In the genomic region with DNA sequence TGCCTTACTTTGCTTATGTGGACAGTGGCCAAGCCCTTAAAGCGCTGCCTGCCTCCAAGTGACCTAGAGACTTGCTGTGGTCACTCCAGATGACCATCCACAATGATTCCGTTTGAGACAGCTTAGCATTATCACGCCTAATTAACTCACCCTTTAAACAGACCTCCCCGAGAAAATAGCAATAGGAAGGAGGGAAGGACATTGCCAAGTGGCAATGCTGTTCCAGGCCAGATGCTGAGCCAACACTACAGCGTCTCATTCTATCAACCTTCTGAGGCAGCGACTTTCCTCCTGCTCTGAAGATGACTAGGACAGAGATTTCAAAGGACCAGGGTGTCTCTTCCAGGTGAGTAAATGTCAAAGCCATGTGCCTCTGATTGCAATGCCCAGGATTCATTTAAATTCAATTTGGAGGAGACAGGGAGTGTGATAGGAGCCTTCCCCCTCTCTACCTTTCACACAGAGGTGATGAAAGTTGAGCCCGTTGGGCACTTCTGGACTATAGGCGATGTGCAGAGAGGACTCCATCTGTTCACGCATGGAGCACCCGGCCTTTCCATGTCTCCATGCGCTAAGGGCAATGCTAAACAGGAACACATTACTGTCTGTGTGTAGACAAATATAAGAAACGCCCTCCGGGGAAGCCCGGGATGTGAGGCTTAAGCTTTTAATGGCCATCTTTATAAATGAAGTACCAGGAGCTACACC, we compare ENCODE assay signal across 15 mouse cellular contexts. TPM values are rescaled to one million over a fixed set of nuclear protein-coding genes. Genes with fewer than 3 reads are reported as not detected.
DNase-seq lines count a peak whose midpoint lies in the region; ATAC-seq lines count a peak whose summit lies in the region.
"Had no signal": no experiment of that assay in that cellular context is flagged by ENCODE, and none has a peak within 500 bp of the region (broad histone marks: within the 10 kb centered on the region; RNA-seq: fewer than 3 reads in every experiment).

No protein-coding gene starts in this region.

- 75% methylated on average over 14 of the region's 14 CpGs for WGBS in midbrain, embryonic 11.5 days
- WGBS in midbrain, embryonic 10.5 days: 79% methylated on average over 14 of the region's 14 CpGs
- 55% methylated on average over 14 of the region's 14 CpGs for WGBS in hindbrain, embryonic 12.5 days
- 35% methylated on average over 14 of the region's 14 CpGs for WGBS in midbrain, embryonic 15.5 days

- no peak overlapping the region for H3K4me3 ChIP-seq in midbrain, embryonic 11.5 days (ENCODE audit: low read depth, low read length)
- no peak overlapping the region for H3K4me3 ChIP-seq in midbrain, embryonic 10.5 days
- H3K4me3 ChIP-seq in hindbrain, embryonic 12.5 days: no peak overlapping the region
- H3K4me3 ChIP-seq in midbrain, embryonic 15.5 days: no peak overlapping the region
- H3K4me3 ChIP-seq: kidney, embryonic 15.5 days had no signal

- no peaks in the 10 kb centered on the region for H3K9me3 ChIP-seq in midbrain, embryonic 11.5 days (ENCODE audit: control insufficient read depth, low read length)
- H3K9me3 ChIP-seq in midbrain, embryonic 10.5 days (replicated peaks): no peaks in the 10 kb centered on the region
- no peaks in the 10 kb centered on the region for H3K9me3 ChIP-seq in hindbrain, embryonic 12.5 days (replicated peaks)
- H3K9me3 ChIP-seq in midbrain, embryonic 15.5 days: no peaks in the 10 kb centered on the region
- H3K9me3 ChIP-seq: G1E; kidney, embryonic 15.5 days had no signal

- no peaks in the 10 kb centered on the region for H3K36me3 ChIP-seq in midbrain, embryonic 11.5 days (ENCODE audit: control insufficient read depth, insufficient read depth, low read length)
- no peaks in the 10 kb centered on the region for H3K36me3 ChIP-seq in midbrain, embryonic 10.5 days
- no peaks in the 10 kb centered on the region for H3K36me3 ChIP-seq in hindbrain, embryonic 12.5 days
- no peaks in the 10 kb centered on the region for H3K36me3 ChIP-seq in midbrain, embryonic 15.5 days (replicated peaks)
- H3K36me3 ChIP-seq: G1E; kidney, embryonic 15.5 days had no signal

- H3K27me3 ChIP-seq in midbrain, embryonic 11.5 days (ENCODE audit: control insufficient read depth, insufficient read depth, low read length): no peaks in the 10 kb centered on the region
- no peaks in the 10 kb centered on the region for H3K27me3 ChIP-seq in midbrain, embryonic 10.5 days (ENCODE audit: low read depth, poor library complexity, severe bottlenecking)
- no peaks in the 10 kb centered on the region for H3K27me3 ChIP-seq in hindbrain, embryonic 12.5 days
- no peaks in the 10 kb centered on the region for H3K27me3 ChIP-seq in midbrain, embryonic 15.5 days (replicated peaks)
- H3K27me3 ChIP-seq: kidney, embryonic 15.5 days had no signal

- no peak overlapping the region for H3K9ac ChIP-seq in midbrain, embryonic 11.5 days (ENCODE audit: low read length)
- H3K9ac ChIP-seq in hindbrain, embryonic 12.5 days: no peak overlapping the region
- no peak overlapping the region for H3K9ac ChIP-seq in midbrain, embryonic 15.5 days
- H3K9ac ChIP-seq: kidney, embryonic 15.5 days had no signal

- no peak overlapping the region for H3K4me2 ChIP-seq in midbrain, embryonic 11.5 days
- H3K4me2 ChIP-seq in hindbrain, embryonic 12.5 days (replicated peaks): 0 out of 2 replicates have a peak overlapping the region, but pooled peaks have one; percentile 1
- H3K4me2 ChIP-seq in midbrain, embryonic 15.5 days: peak overlapping the region; percentile 3
- H3K4me2 ChIP-seq: kidney, embryonic 15.5 days had no signal

- no peak for DNase-seq in midbrain, embryonic 11.5 days (ENCODE audit: low spot score, missing footprints)
- DNase-seq in midbrain, embryonic 10.5 days (ENCODE audit: low spot score): no peak
- no peak for DNase-seq in kidney, adult 9 months
- no peak for DNase-seq in thymus, postnatal 14 days
- no peak for DNase-seq in urinary bladder, postnatal 36 days (ENCODE audit: low spot score in 2 of 2)
- DNase-seq: adrenal gland, postnatal 25 days; cerebellum, adult 9-10 months; embryo, embryonic 11 days; liver; lung, adult 2 months had no signal

- H3K4me1 ChIP-seq in midbrain, embryonic 11.5 days (ENCODE audit: control insufficient read depth, insufficient read depth, low read length): no peaks in the 10 kb centered on the region
- H3K4me1 ChIP-seq in midbrain, embryonic 10.5 days: peaks cover 13% of the 10 kb centered on the region
- H3K4me1 ChIP-seq in hindbrain, embryonic 12.5 days: peaks cover 9% of the 10 kb centered on the region
- peaks cover 19% of the 10 kb centered on the region for H3K4me1 ChIP-seq in midbrain, embryonic 15.5 days
- H3K4me1 ChIP-seq: kidney, embryonic 15.5 days had no signal

- no peak overlapping the region for H3K27ac ChIP-seq in midbrain, embryonic 11.5 days (ENCODE audit: low read depth, low read length)
- no peak overlapping the region for H3K27ac ChIP-seq in midbrain, embryonic 10.5 days (replicated peaks)
- H3K27ac ChIP-seq in hindbrain, embryonic 12.5 days: peak overlapping the region; percentile 64
- peak overlapping the region; percentile 76 for H3K27ac ChIP-seq in midbrain, embryonic 15.5 days
- H3K27ac ChIP-seq: kidney, embryonic 15.5 days; macrophage had no signal

- ATAC-seq in midbrain, embryonic 11.5 days (ENCODE audit: low FRiP score): peak; percentile 54; the same call in 1 of the 2 replicates
- peak; percentile 77 for ATAC-seq in hindbrain, embryonic 12.5 days (ENCODE audit: low FRiP score)
- peak; percentile 69 for ATAC-seq in midbrain, embryonic 15.5 days (replicated peaks)

RNA-seq across cellular contexts. Expression of a gene that starts 56.8 kb away (rescaled TPM):
- 45.1 and 52.0 TPM in 2 replicates for polyA plus RNA-seq in midbrain, embryonic 11.5 days (2014; fragmentation: Nextera tagmentation; extraction: Ambion mirVana)
- polyA plus RNA-seq in midbrain, embryonic 10.5 days (2016; fragmentation: Nextera tagmentation; extraction: Ambion mirVana): 32.3 and 38.1 TPM in 2 replicates
- 40.5 and 42.6 TPM in 2 replicates for polyA plus RNA-seq in hindbrain, embryonic 12.5 days (2016; fragmentation: Nextera tagmentation; extraction: Ambion mirVana)
- polyA plus RNA-seq in midbrain, embryonic 15.5 days (2015; fragmentation: Nextera tagmentation; extraction: Ambion mirVana): 31.1 and 31.6 TPM in 2 replicates

RNA-seq across cellular contexts. Expression of a gene that starts 56.9 kb away (rescaled TPM):
- 30.5 and 30.6 TPM in 2 replicates for polyA plus RNA-seq in midbrain, embryonic 11.5 days (2014; fragmentation: Nextera tagmentation; extraction: Ambion mirVana)
- polyA plus RNA-seq in midbrain, embryonic 10.5 days (2016; fragmentation: Nextera tagmentation; extraction: Ambion mirVana): 32.0 and 37.4 TPM in 2 replicates
- polyA plus RNA-seq in hindbrain, embryonic 12.5 days (2016; fragmentation: Nextera tagmentation; extraction: Ambion mirVana): 50.1 and 54.0 TPM in 2 replicates
- 25.6 and 28.3 TPM in 2 replicates for polyA plus RNA-seq in midbrain, embryonic 15.5 days (2015; fragmentation: Nextera tagmentation; extraction: Ambion mirVana)

Comparison
In these comparisons a context has a peak if more than half of its experiments do, and no peak if none do; other contexts are left out.
1. H3K27ac ChIP-seq: peak in hindbrain, embryonic 12.5 days (single experiment) and midbrain, embryonic 15.5 days (single experiment); none in midbrain, embryonic 11.5 days (single experiment) and midbrain, embryonic 10.5 days (single experiment).
2. Peak in every context shown above with its lines, with median percentiles within 50 percentile points of each other: ATAC-seq.